Mouse (Mus musculus): ENCODE measurements at regions not wholly inside any gene's neighbourhood (a gene's known extent, or its start where the extent isn't known, plus 50 kb on each side); places are given as distances from the start of the nearest gene placed in this dataset.
A peak's percentile ranks its signal among the peaks of the same experiment; 100 is the strongest.

- no peak for ATAC-seq (replicated peaks; ENCODE audit: low FRiP score, poor library complexity, severe bottlenecking)
These were observed 266.5 kb upstream of the Adgrl2 start for GRCm38 (mm10) chr3:149256891-149257290.

GRCm38 (mm10) chr3:149253080-149253479, 262.7 kb upstream of the Adgrl2 start:
- ATAC-seq (replicated peaks; ENCODE audit: low FRiP score, poor library complexity, severe bottlenecking), result no peak

GRCm38 (mm10) chr3:149252144-149252543, 261.8 kb upstream of the Adgrl2 start:
- no peak for ATAC-seq (replicated peaks; ENCODE audit: low FRiP score, poor library complexity, severe bottlenecking)

- ATAC-seq (replicated peaks; ENCODE audit: low FRiP score, poor library complexity, severe bottlenecking), result no peak
These were observed 257.3 kb upstream of the Adgrl2 start for GRCm38 (mm10) chr3:149247626-149247987.

- no peak for ATAC-seq (replicated peaks; ENCODE audit: low FRiP score, poor library complexity, severe bottlenecking)
These were observed 256.7 kb upstream of the Adgrl2 start for GRCm38 (mm10) chr3:149246935-149247625.

GRCm38 (mm10) chr3:149239664-149240063, 249.3 kb upstream of the Adgrl2 start:
- no peak for ATAC-seq (replicated peaks; ENCODE audit: low FRiP score, poor library complexity, severe bottlenecking)

- no peak for ATAC-seq (replicated peaks; ENCODE audit: low FRiP score, poor library complexity, severe bottlenecking)
These were observed 247.7 kb upstream of the Adgrl2 start for GRCm38 (mm10) chr3:149238076-149238475.

GRCm38 (mm10) chr3:149235183-149235582, 244.8 kb upstream of the Adgrl2 start:
- no peak for ATAC-seq (replicated peaks; ENCODE audit: low FRiP score, poor library complexity, severe bottlenecking)

GRCm38 (mm10) chr3:149233691-149234131, 243.4 kb upstream of the Adgrl2 start:
- ATAC-seq (replicated peaks; ENCODE audit: low FRiP score, poor library complexity, severe bottlenecking), result no peak

GRCm38 (mm10) chr3:149233191-149233641, 242.9 kb upstream of the Adgrl2 start:
- no peak for ATAC-seq (replicated peaks; ENCODE audit: low FRiP score, poor library complexity, severe bottlenecking)

GRCm38 (mm10) chr3:149231346-149231745, 241.0 kb upstream of the Adgrl2 start:
- ATAC-seq (replicated peaks; ENCODE audit: low FRiP score, poor library complexity, severe bottlenecking), result no peak

GRCm38 (mm10) chr3:149227556-149227955, 237.2 kb upstream of the Adgrl2 start:
- no peak for ATAC-seq (replicated peaks; ENCODE audit: low FRiP score, poor library complexity, severe bottlenecking)

GRCm38 (mm10) chr3:149226723-149227122, 236.4 kb upstream of the Adgrl2 start:
- ATAC-seq (replicated peaks; ENCODE audit: low FRiP score, poor library complexity, severe bottlenecking), result peak; percentile 59

- peak; percentile 70 for ATAC-seq (replicated peaks; ENCODE audit: low FRiP score, poor library complexity, severe bottlenecking)
These were observed 235.3 kb upstream of the Adgrl2 start for GRCm38 (mm10) chr3:149225684-149226083.

- ATAC-seq (replicated peaks; ENCODE audit: low FRiP score, poor library complexity, severe bottlenecking), result no peak
These were observed 233.9 kb upstream of the Adgrl2 start for GRCm38 (mm10) chr3:149224271-149224670.

- ATAC-seq (replicated peaks; ENCODE audit: low FRiP score, poor library complexity, severe bottlenecking), result no peak
These were observed 233.4 kb upstream of the Adgrl2 start for GRCm38 (mm10) chr3:149223776-149224175.

GRCm38 (mm10) chr3:149220958-149221357, 230.6 kb upstream of the Adgrl2 start:
- ATAC-seq (replicated peaks; ENCODE audit: low FRiP score, poor library complexity, severe bottlenecking), result no peak

GRCm38 (mm10) chr3:149220304-149220951, 230.1 kb upstream of the Adgrl2 start:
- no peak for ATAC-seq (replicated peaks; ENCODE audit: low FRiP score, poor library complexity, severe bottlenecking)

GRCm38 (mm10) chr3:149219381-149220303, 229.3 kb upstream of the Adgrl2 start:
- no peak for ATAC-seq (replicated peaks; ENCODE audit: low FRiP score, poor library complexity, severe bottlenecking)

Measured in erythroid progenitor cell, adult 5-6 weeks (primary cell).